Mouse (Mus musculus): ENCODE measurements around the gene Traf3ip3.

DNA sequence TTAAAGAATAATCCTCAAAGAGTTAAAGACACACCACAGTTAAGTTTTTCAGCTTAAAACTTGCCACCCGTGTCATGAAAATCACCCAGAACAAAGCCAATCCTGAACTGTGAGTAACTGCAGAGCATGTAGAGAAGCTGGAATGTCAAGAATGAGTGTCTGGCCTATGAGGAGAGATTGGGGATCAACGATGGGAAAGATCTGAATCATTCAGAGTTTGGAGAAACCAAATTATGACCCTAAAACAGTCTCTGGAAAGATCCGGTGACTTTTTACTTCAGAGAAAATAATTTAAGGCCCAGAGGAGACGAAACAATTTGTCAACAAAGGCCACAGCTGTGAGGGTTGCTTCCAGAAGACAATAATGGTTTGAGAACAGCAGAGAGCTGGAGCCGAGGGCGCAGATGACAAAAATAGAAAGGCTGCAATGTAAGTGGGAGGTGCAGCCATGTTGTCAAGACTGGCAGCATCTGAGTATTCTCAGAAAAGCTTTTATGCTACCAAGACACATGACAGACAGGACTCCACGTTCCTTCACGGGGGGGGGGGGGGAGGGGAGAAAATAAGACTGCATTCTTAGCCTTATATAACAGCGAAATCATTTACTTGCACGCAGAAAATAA is 42.2 kb upstream of the Traf3ip3 start:
- TF ChIP-seq CTCF (conservative IDR thresholded peaks at IDR 0.05; ENCODE audit: low read length) = no peak
- TF ChIP-seq POU5F1 (IDR thresholded peaks at IDR 0.05; ENCODE audit: borderline replicate concordance, low read length) = no peak
- TF ChIP-seq NANOG (IDR thresholded peaks at IDR 0.05; ENCODE audit: borderline replicate concordance, low read length) = no peak

All from E14TG2a.4 (cell line).